Mouse (Mus musculus): ENCODE data around the gene Arhgef7. TPM values are rescaled to one million over a fixed set of nuclear protein-coding genes. Genes with fewer than 3 reads are reported as not detected.

Arhgef7 gene
- total and polyA plus RNA-seq, 2 experiments from 2014 or later = 54.3 to 87.5 TPM

- TF ChIP-seq CTCF (IDR thresholded peaks at IDR 0.05) = no peak
- Histone ChIP-seq H3K9ac (replicated peaks; ENCODE audit: low read length, poor library complexity, severe bottlenecking) (no peak overlapping the region), H3K4me3 (ENCODE audit: low read depth, low read length) (no peak overlapping the region), H3K4me1 (ENCODE audit: insufficient read depth, low read length) (no peaks in the 10 kb centered on the region), H3K4me2 (ENCODE audit: low read depth, low read length, poor library complexity, severe bottlenecking) (no peak overlapping the region), H3K9me3 (ENCODE audit: low read length) (no peaks in the 10 kb centered on the region), H3K27me3 (ENCODE audit: insufficient read depth, low read length) (no peaks in the 10 kb centered on the region), H3K36me3 (ENCODE audit: insufficient read depth, low read length) (peaks cover 27% of the 10 kb centered on the region), H3K27ac (ENCODE audit: low read depth, low read length) (no peak overlapping the region)
- DNase-seq (ENCODE audit: low spot score) (no peak), ATAC-seq (ENCODE audit: low FRiP score) (no peak)
- WGBS = 92% methylated on average over 5 of the region's 5 CpGs
These were observed 61.6 kb downstream of the Arhgef7 start for GRCm38 (mm10) chr8:11789168-11789567.

- Histone ChIP-seq H3K27me3 (ENCODE audit: insufficient read depth, low read length) (no peaks in the 10 kb centered on the region), H3K36me3 (ENCODE audit: insufficient read depth, low read length) (peaks cover 24% of the 10 kb centered on the region), H3K9me3 (ENCODE audit: low read length) (no peaks in the 10 kb centered on the region), H3K4me2 (ENCODE audit: low read depth, low read length, poor library complexity, severe bottlenecking) (no peak overlapping the region), H3K4me3 (ENCODE audit: low read depth, low read length) (no peak overlapping the region), H3K9ac (replicated peaks; ENCODE audit: low read length, poor library complexity, severe bottlenecking) (no peak overlapping the region), H3K4me1 (ENCODE audit: insufficient read depth, low read length) (no peaks in the 10 kb centered on the region; the same call in 1 of the 2 replicates), H3K27ac (ENCODE audit: low read depth, low read length) (no peak overlapping the region)
- DNase-seq (ENCODE audit: low spot score) (peak; percentile 22), ATAC-seq (ENCODE audit: low FRiP score) (no peak)
- TF ChIP-seq CTCF (IDR thresholded peaks at IDR 0.05) = no peak
These were observed 67.4 kb downstream of the Arhgef7 start for GRCm38 (mm10) chr8:11794956-11795355.

DNA sequence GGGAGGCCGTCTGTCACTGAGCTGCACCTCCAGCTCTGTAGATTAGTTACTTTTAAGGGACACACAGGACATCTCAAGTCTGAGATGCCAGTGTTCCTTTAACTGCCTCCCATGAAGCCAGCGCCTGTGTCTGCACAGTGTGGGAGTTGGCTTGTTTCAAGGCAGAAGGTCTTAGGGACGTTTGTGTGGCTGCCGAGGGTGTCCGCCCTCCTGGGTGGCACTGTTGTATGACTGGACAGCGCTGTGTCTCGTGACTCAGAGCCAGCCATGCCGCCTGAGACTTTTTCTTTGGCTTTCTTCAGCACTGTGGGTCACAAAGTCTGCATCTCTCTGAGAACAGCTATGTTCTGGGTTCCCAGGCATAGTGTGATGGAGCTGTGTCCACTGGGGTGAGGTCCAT, 69.6 kb downstream of the Arhgef7 start:
- ATAC-seq (ENCODE audit: low FRiP score) = peak; percentile 69; the same call in 1 of the 2 replicates
- no peaks in the 10 kb centered on the region for H3K27me3 ChIP-seq (ENCODE audit: insufficient read depth, low read length)
- peak; percentile 45 for DNase-seq (ENCODE audit: low spot score)
- no peak overlapping the region for H3K4me2 ChIP-seq (ENCODE audit: low read depth, low read length, poor library complexity, severe bottlenecking)
- H3K27ac ChIP-seq (ENCODE audit: low read depth, low read length) = peak overlapping the region; percentile 67; the same call in 1 of the 2 replicates
- no peaks in the 10 kb centered on the region; the same call in 1 of the 2 replicates for H3K4me1 ChIP-seq (ENCODE audit: insufficient read depth, low read length)
- 76% methylated on average over 8 of the region's 8 CpGs for WGBS
- H3K9me3 ChIP-seq (ENCODE audit: low read length) = no peaks in the 10 kb centered on the region
- no peak for TF ChIP-seq CTCF (IDR thresholded peaks at IDR 0.05)
- peaks cover 23% of the 10 kb centered on the region for H3K36me3 ChIP-seq (ENCODE audit: insufficient read depth, low read length)
- no peak overlapping the region for H3K9ac ChIP-seq (replicated peaks; ENCODE audit: low read length, poor library complexity, severe bottlenecking)
- no peak overlapping the region for H3K4me3 ChIP-seq (ENCODE audit: low read depth, low read length)

DNA sequence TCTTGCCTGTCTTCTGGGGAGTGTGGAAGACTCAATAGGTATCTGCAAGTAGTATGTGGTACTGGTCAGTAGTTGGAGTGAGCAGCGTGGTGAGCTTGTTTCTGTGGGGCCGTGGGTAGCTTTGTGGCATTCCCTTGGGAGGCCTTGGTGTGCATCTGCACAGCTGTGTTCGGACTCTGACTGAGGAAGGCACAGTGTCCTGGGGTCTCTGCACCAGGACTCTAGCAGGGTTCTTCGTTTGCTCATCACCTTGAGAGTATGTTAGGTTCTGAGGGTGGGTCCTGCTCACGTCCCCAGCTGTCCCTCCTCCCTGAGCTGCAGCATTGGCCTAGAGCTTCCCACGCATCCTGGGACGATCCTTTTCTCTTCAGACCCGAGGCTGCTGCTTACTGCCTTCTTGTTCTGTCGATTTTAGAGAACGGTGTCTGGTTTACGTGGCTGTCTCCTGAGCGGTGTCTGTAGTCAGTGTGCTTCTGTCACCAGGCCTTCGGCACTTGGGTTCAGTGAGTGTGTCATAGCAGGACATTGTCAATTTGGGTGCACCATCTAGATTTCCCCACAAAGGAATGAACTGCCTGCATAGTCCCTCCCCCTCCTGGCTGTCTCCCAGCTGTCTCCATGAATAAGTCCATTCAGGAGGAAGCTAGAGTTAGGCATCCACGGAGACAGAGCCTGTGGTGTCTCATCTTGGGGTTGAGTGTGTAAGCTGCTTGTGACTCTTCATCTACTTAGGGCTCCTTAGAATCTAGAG, 70.4 kb downstream of the Arhgef7 start:
- Histone ChIP-seq H3K27me3 (ENCODE audit: insufficient read depth, low read length) (no peaks in the 10 kb centered on the region), H3K9ac (replicated peaks; ENCODE audit: low read length, poor library complexity, severe bottlenecking) (no peak overlapping the region), H3K9me3 (ENCODE audit: low read length) (no peaks in the 10 kb centered on the region), H3K27ac (ENCODE audit: low read depth, low read length) (peak overlapping the region; percentile 67), H3K4me1 (ENCODE audit: insufficient read depth, low read length) (no peaks in the 10 kb centered on the region; the same call in 1 of the 2 replicates), H3K4me2 (ENCODE audit: low read depth, low read length, poor library complexity, severe bottlenecking) (no peak overlapping the region), H3K36me3 (ENCODE audit: insufficient read depth, low read length) (peaks cover 16% of the 10 kb centered on the region), H3K4me3 (ENCODE audit: low read depth, low read length) (no peak overlapping the region)
- ATAC-seq (ENCODE audit: low FRiP score) (peak; percentile 70), DNase-seq (ENCODE audit: low spot score) (peak; percentile 77)
- 70% methylated on average over 14 of the region's 14 CpGs for WGBS
- TF ChIP-seq CTCF (IDR thresholded peaks at IDR 0.05) = no peak

GRCm38 (mm10) chr8:11798480-11798867, 71.0 kb downstream of the Arhgef7 start:
- ATAC-seq (ENCODE audit: low FRiP score) (peak; percentile 33), DNase-seq (ENCODE audit: low spot score) (no peak)
- H3K9me3 ChIP-seq (ENCODE audit: low read length) = no peaks in the 10 kb centered on the region
- no peaks in the 10 kb centered on the region; the same call in 1 of the 2 replicates for H3K4me1 ChIP-seq (ENCODE audit: insufficient read depth, low read length)
- H3K27me3 ChIP-seq (ENCODE audit: insufficient read depth, low read length) = no peaks in the 10 kb centered on the region
- H3K4me3 ChIP-seq (ENCODE audit: low read depth, low read length) = no peak overlapping the region
- no peak overlapping the region for H3K27ac ChIP-seq (ENCODE audit: low read depth, low read length)
- H3K9ac ChIP-seq (replicated peaks; ENCODE audit: low read length, poor library complexity, severe bottlenecking) = no peak overlapping the region
- peaks cover 13% of the 10 kb centered on the region for H3K36me3 ChIP-seq (ENCODE audit: insufficient read depth, low read length)
- 85% methylated on average over 4 of the region's 4 CpGs for WGBS
- no peak overlapping the region for H3K4me2 ChIP-seq (ENCODE audit: low read depth, low read length, poor library complexity, severe bottlenecking)
- no peak for TF ChIP-seq CTCF (IDR thresholded peaks at IDR 0.05)

- DNase-seq (ENCODE audit: low spot score) = no peak
- H3K36me3 ChIP-seq (ENCODE audit: insufficient read depth, low read length) = peaks cover 14% of the 10 kb centered on the region
- no peaks in the 10 kb centered on the region; the same call in 1 of the 2 replicates for H3K4me1 ChIP-seq (ENCODE audit: insufficient read depth, low read length)
- H3K4me3 ChIP-seq (ENCODE audit: low read depth, low read length) = no peak overlapping the region
- 98% methylated on average over 3 of the region's 3 CpGs for WGBS
- no peak for TF ChIP-seq CTCF (IDR thresholded peaks at IDR 0.05)
- ATAC-seq (ENCODE audit: low FRiP score) = no peak
- no peaks in the 10 kb centered on the region for H3K27me3 ChIP-seq (ENCODE audit: insufficient read depth, low read length)
- H3K4me2 ChIP-seq (ENCODE audit: low read depth, low read length, poor library complexity, severe bottlenecking) = no peak overlapping the region
- no peaks in the 10 kb centered on the region for H3K9me3 ChIP-seq (ENCODE audit: low read length)
- no peak overlapping the region for H3K27ac ChIP-seq (ENCODE audit: low read depth, low read length)
- H3K9ac ChIP-seq (replicated peaks; ENCODE audit: low read length, poor library complexity, severe bottlenecking) = no peak overlapping the region
These were observed 71.6 kb downstream of the Arhgef7 start for GRCm38 (mm10) chr8:11799098-11799497.

Measured in midbrain, postnatal 0 days (tissue).